Mouse (Mus musculus): ENCODE measurements around the gene Exoc7. TPM values are rescaled to one million over a fixed set of nuclear protein-coding genes. Genes with fewer than 3 reads are reported as not detected.

Exoc7 gene
- polyA plus RNA-seq (2012; rRNA removed): 56.4 and 74.6 TPM in 2 replicates

DNA sequence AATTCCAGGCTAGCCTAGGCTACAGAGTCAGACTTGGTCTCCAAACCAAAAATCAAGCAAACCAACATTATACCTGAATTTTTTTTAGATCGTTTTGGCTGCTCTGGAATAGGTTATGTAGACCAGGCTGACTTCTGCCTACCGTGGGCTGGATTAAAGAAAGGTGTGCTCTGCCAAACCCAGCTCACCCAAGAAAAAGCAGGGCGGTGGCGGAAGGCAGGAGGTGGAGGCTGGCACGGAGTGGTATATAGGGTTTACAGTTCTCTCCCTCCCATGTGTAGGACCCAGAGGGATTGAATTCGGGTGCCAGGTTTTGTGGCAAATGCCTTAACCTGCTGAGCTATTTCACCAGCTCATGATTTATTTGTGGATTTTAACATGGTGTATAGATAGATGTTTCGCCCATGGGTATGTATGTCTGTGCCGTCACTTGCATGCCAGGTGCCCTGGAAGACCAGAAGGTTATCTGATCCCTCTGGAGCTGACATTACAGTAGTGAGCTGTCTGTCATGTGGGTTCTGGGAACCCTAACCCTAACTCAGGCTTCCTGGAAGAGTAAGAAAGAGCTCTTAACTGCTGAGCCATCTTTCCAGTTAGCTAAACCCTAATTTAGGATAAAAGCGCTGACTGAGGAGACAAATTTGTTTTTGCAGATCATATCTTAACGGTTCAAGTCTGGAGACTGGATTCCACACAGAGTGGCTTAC lies at the start of gene Exoc7:
Gene Exoc7, minus strand, starts transcription at position 215 of the 707 bp plus-strand sequence.

GRCm38 (mm10) chr11:116335244-116336036 lies 28.4 kb upstream of the Exoc7 start, which contains the start of gene Foxj1:
Gene Foxj1 (minus strand): TSS chr11:116335399.

GRCm38 (mm10) chr11:116280751-116281663 lies 26.0 kb downstream of the Exoc7 start, which contains the start of gene Galr2:
Gene Galr2 (plus strand): TSS chr11:116280939.

DNA sequence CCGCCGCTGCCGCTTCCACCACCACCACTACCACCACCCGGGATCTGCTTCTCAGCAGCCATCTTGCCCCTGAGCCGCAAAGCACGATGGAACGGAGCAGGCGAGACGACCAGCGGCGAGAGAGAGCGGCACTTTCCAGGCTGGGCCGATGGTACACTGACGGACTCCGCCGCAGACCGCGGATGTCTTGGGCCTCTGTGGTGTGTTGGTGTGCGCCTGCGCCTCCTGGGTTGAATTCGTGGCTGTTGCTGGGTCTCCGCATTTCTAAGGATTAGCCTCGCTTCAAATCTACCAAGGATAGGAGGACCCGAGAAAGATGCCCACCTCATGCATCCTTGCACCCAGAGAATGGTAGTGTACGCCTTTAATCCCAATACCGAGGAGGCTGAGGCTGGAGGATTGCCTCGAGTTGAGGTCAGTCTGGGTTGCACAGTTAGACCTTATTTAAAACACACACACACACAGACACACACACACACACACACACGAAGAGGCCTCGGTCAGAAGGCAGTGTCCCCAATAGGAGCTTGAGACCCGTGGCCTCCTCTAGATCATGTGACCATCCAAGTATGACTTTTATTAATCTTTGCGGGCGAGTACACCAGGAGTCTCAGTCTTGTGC lies 32.9 kb downstream of the Exoc7 start, which contains the start of gene Srp68:
Gene Srp68, minus strand, starts transcription at position 173 of the 622 bp plus-strand sequence.

Other genes with a start within 250 kb of the Exoc7 start
- 2.0 and 3.3 TPM in 2 replicates for gene Unc13d, start 229.3 kb downstream of the Exoc7 start, polyA plus RNA-seq (2012; rRNA removed)
- 42.1 and 67.0 TPM in 2 replicates for gene Wbp2, start 220.2 kb downstream of the Exoc7 start, polyA plus RNA-seq (2012; rRNA removed)
- 3.0 TPM in 2 replicates for gene Trim47, start 180.0 kb downstream of the Exoc7 start, polyA plus RNA-seq (2012; rRNA removed)
- gene Trim65, start 176.1 kb downstream of the Exoc7 start, polyA plus RNA-seq (2012; rRNA removed): 1.6 and 2.8 TPM in 2 replicates
- 41.1 and 57.1 TPM in 2 replicates for gene Mrpl38, start 168.4 kb downstream of the Exoc7 start, polyA plus RNA-seq (2012; rRNA removed)
- 90.4 and 121 TPM in 2 replicates for gene Fbf1, start 139.1 kb downstream of the Exoc7 start, polyA plus RNA-seq (2012; rRNA removed)
- gene Ten1, start 108.4 kb downstream of the Exoc7 start, polyA plus RNA-seq (2012; rRNA removed): 39.9 and 49.1 TPM in 2 replicates
- gene Acox1, start 108.2 kb downstream of the Exoc7 start, polyA plus RNA-seq (2012; rRNA removed): 25.4 and 35.0 TPM in 2 replicates
- 0.63 and 0.73 TPM in 2 replicates for gene Evpl, start 69.2 kb downstream of the Exoc7 start, polyA plus RNA-seq (2012; rRNA removed)
- gene Srp68, start 33.0 kb downstream of the Exoc7 start, polyA plus RNA-seq (2012; rRNA removed): 90.9 and 101 TPM in 2 replicates
- gene Galr2, start 26.3 kb downstream of the Exoc7 start, polyA plus RNA-seq (2012; rRNA removed): 0.21 and 0.23 TPM in 2 replicates
- 6.3 and 10.8 TPM in 2 replicates for gene Foxj1, start 28.2 kb upstream of the Exoc7 start, polyA plus RNA-seq (2012; rRNA removed)
- 16.4 and 30.4 TPM in 2 replicates for gene Rnf157, start 105.8 kb upstream of the Exoc7 start, polyA plus RNA-seq (2012; rRNA removed)
- 91.3 and 135 TPM in 2 replicates for gene Ubald2, start 126.9 kb upstream of the Exoc7 start, polyA plus RNA-seq (2012; rRNA removed)
- gene Qrich2, start 159.0 kb upstream of the Exoc7 start, polyA plus RNA-seq (2012; rRNA removed): 0.12 and 0.14 TPM in 2 replicates
- gene Prpsap1, start 187.0 kb upstream of the Exoc7 start, polyA plus RNA-seq (2012; rRNA removed): 106 and 131 TPM in 2 replicates
- gene Sphk1, start 223.7 kb upstream of the Exoc7 start, polyA plus RNA-seq (2012; rRNA removed): 7.0 and 10.9 TPM in 2 replicates

All from central nervous system, embryonic 11.5 days (tissue).